In the genomic region with DNA sequence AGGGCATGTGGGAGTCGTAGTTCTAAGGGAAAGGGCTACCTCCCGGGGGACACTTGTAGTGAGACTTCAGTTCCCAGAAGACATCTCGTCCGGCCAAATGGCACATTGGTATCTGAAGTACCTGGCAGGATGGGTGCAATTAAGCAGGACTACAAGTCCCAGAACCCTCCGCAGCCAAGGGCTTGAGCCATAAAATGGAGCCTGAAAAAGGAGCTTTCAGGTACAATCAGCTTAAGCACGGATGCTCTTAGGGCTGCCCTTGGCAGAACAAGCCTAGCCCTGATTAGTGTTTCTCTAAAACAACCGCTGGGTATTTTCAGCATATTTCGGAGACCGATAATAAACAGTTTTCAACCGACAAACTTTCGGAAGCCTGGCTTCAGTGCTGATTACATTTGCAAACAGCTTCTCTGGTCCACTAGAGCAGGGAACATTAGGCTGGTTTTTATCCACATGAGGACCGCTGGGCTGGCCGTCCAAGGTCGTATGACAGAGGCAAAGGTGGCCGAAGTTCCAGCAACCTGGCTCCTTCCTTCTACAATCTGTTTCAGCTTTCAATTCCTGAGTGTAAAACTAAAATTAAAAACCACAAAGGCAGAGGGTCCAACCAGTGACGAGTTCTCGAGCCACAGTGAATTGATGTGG, we compare ENCODE assay signal across 8 mouse cellular contexts. TPM values are rescaled to one million over a fixed set of nuclear protein-coding genes. Genes with fewer than 3 reads are reported as not detected.
DNase-seq lines count a peak whose midpoint lies in the region; ATAC-seq and TF ChIP-seq lines count a peak whose summit lies in the region.

No protein-coding gene starts in this region.

- H3K9ac ChIP-seq in forebrain, postnatal 0 days, result peak overlapping the region; percentile 64
- no peak overlapping the region for H3K9ac ChIP-seq in liver, embryonic 16.5 days (ENCODE audit: low read depth, low read length)
- peak overlapping the region; percentile 58 for H3K9ac ChIP-seq in neural tube, embryonic 15.5 days (replicated peaks)

- intact Hi-C loops in heart, postnatal 36 days (cut with DNase I), result loop anchor here (10.0 kb wide), 2 partner anchors 394 to 984 kb away; partner anchors contain the start of gene Ptprg

- ATAC-seq in forebrain, postnatal 0 days, result peak; percentile 86
- peak; percentile 60 for ATAC-seq in liver, embryonic 16.5 days (ENCODE audit: low read depth)
- ATAC-seq in neural tube, embryonic 15.5 days (ENCODE audit: low FRiP score), result peak; percentile 84

- H3K9me3 ChIP-seq in E14TG2a.4 (ENCODE audit: low read length), result no peaks in the 10 kb centered on the region
- H3K9me3 ChIP-seq in forebrain, postnatal 0 days (ENCODE audit: low read length), result no peaks in the 10 kb centered on the region
- H3K9me3 ChIP-seq in liver, embryonic 16.5 days (replicated peaks; ENCODE audit: control insufficient read depth, low read length), result no peaks in the 10 kb centered on the region
- no peaks in the 10 kb centered on the region for H3K9me3 ChIP-seq in neural tube, embryonic 15.5 days (replicated peaks)

- no peak for TF ChIP-seq CTCF in E14TG2a.4 (conservative IDR thresholded peaks at IDR 0.05; ENCODE audit: low read length)
- TF ChIP-seq CTCF in forebrain, postnatal 0 days (IDR thresholded peaks at IDR 0.05; ENCODE audit: low read depth), result no peak

- WGBS in forebrain, postnatal 0 days, result 4% methylated on average over 17 of the region's 17 CpGs
- WGBS in liver, embryonic 16.5 days (ENCODE audit: insufficient replicate concordance), result 8% methylated on average over 17 of the region's 17 CpGs
- WGBS in neural tube, embryonic 15.5 days, result 10% methylated on average over 17 of the region's 17 CpGs

- no peaks in the 10 kb centered on the region for H3K27me3 ChIP-seq in E14TG2a.4 (ENCODE audit: insufficient read depth, low read length)
- H3K27me3 ChIP-seq in forebrain, postnatal 0 days (ENCODE audit: insufficient read depth, low read length), result no peaks in the 10 kb centered on the region
- H3K27me3 ChIP-seq in liver, embryonic 16.5 days (ENCODE audit: control insufficient read depth, insufficient read depth, low read depth, low read length), result no peaks in the 10 kb centered on the region
- no peaks in the 10 kb centered on the region for H3K27me3 ChIP-seq in neural tube, embryonic 15.5 days (replicated peaks)

- H3K4me3 ChIP-seq in E14TG2a.4 (replicated peaks; ENCODE audit: low read length), result peak overlapping the region; percentile 20; the same call in 1 of the 2 replicates
- peak overlapping the region; percentile 52 for H3K4me3 ChIP-seq in forebrain, postnatal 0 days (ENCODE audit: low read depth, low read length)
- peak overlapping the region; percentile 62 for H3K4me3 ChIP-seq in liver, embryonic 16.5 days (ENCODE audit: low read depth, low read length)
- peak overlapping the region; percentile 54 for H3K4me3 ChIP-seq in neural tube, embryonic 15.5 days (replicated peaks)

- H3K36me3 ChIP-seq in E14TG2a.4 (ENCODE audit: insufficient read depth, low read length), result no peaks in the 10 kb centered on the region
- no peaks in the 10 kb centered on the region for H3K36me3 ChIP-seq in forebrain, postnatal 0 days (ENCODE audit: insufficient read depth)
- no peaks in the 10 kb centered on the region for H3K36me3 ChIP-seq in liver, embryonic 16.5 days (ENCODE audit: control insufficient read depth, insufficient read depth)
- no peaks in the 10 kb centered on the region for H3K36me3 ChIP-seq in neural tube, embryonic 15.5 days

- H3K27ac ChIP-seq in forebrain, postnatal 0 days (ENCODE audit: low read depth, low read length), result no peak overlapping the region
- no peak overlapping the region for H3K27ac ChIP-seq in liver, embryonic 16.5 days (ENCODE audit: low read length)
- H3K27ac ChIP-seq in neural tube, embryonic 15.5 days (replicated peaks), result peak overlapping the region; percentile 58

- peak; percentile 92 for DNase-seq in cerebellum, adult 11-12 months
- DNase-seq in forebrain, postnatal 0 days, result peak; percentile 90
- peak; percentile 54 to 56 for DNase-seq in heart, postnatal 36 days
- DNase-seq in layer of hippocampus, adult 11-12 months (ENCODE audit: low spot score), result peak; percentile 86
- peak; percentile 72 for DNase-seq in testis, postnatal 10 days (ENCODE audit: low spot score)

- peak overlapping the region; percentile 76 for H3K4me2 ChIP-seq in forebrain, postnatal 0 days (ENCODE audit: low read depth)
- peak overlapping the region; percentile 67 for H3K4me2 ChIP-seq in liver, embryonic 16.5 days (ENCODE audit: low read depth, low read length)
- H3K4me2 ChIP-seq in neural tube, embryonic 15.5 days, result peak overlapping the region; percentile 87

- peaks cover 13% of the 10 kb centered on the region for H3K4me1 ChIP-seq in E14TG2a.4 (replicated peaks; ENCODE audit: low read depth, low read length)
- H3K4me1 ChIP-seq in forebrain, postnatal 0 days (ENCODE audit: insufficient read depth), result no peaks in the 10 kb centered on the region
- H3K4me1 ChIP-seq in liver, embryonic 16.5 days (ENCODE audit: control insufficient read depth, low read depth, low read length), result no peaks in the 10 kb centered on the region
- H3K4me1 ChIP-seq in neural tube, embryonic 15.5 days, result peaks cover 15% of the 10 kb centered on the region

RNA-seq across cellular contexts. Expression of gene Fhit, which starts 0.9 kb away (rescaled TPM):
- total RNA-seq in forebrain, postnatal 0 days (2014; rRNA removed), result 5.2 and 8.0 TPM in 2 replicates
- 8.9 and 12.8 TPM in 2 replicates for polyA plus RNA-seq in forebrain, postnatal 0 days (2015; fragmentation: Nextera tagmentation; extraction: Ambion mirVana)
- 1 to 10 TPM; 1.6 to 2.7 TPM for total RNA-seq in heart, postnatal 36 days (2021)
- 1.9 and 2.4 TPM in 2 replicates for polyA plus RNA-seq in liver, embryonic 16.5 days (2015; fragmentation: Nextera tagmentation; extraction: Ambion mirVana)
- polyA plus RNA-seq in neural tube, embryonic 15.5 days (2015; fragmentation: Nextera tagmentation; extraction: Ambion mirVana), result 6.8 and 7.5 TPM in 2 replicates
